Mouse (Mus musculus) spleen, postnatal 36 days (tissue): ENCODE results near the gene Nudt1.

Experiments used
- DNase-seq, 2 experiments: peaks; one replicate each; pipeline ENCODE4 v3.0.0; 2022; ENCODE audit warnings: low spot score in 2 of 2, mixed read lengths in 1 of 2

Gene Nudt1

DNA sequence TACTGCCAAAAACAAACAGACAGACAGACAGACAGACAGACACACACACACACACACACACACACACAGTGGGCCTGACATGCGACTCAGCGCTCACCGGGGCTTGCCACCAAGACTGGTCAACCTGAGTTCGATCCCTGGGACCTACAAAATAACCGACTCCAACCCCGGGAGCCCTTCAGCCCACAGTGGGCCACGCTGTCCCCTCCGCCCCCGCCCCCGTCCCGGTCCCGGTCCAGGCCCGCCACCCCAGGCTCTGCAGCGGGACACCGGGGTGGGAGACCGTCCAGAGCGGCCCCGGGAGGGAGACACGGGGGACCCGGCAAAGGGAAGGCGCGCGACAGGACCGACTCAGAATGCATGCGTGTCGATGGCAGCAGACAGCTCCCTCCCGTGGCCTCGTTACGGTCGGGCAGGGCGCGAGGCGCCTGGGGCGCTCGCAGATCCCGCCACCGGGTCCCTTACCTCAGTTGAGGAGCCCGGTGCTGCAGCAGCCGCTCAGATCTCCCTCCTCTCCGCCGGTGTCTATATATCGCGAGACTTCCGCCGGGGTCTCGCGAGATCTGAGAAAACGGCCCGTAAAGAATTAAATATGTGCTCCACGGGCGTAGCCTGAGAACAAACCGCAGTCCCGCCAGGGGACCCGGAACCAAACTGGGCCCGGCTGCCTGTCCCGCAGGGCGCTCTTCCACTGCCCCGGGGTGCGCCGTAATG, at the start of gene Nudt1, which contains the start of gene Mad1l1:
Gene Nudt1, plus strand, starts transcription at position 615 of the 714 bp plus-strand sequence.
Gene Mad1l1, minus strand, starts transcription at position 511 of the 714 bp plus-strand sequence.
- DNase-seq: peak; percentile 95 to 96

DNA sequence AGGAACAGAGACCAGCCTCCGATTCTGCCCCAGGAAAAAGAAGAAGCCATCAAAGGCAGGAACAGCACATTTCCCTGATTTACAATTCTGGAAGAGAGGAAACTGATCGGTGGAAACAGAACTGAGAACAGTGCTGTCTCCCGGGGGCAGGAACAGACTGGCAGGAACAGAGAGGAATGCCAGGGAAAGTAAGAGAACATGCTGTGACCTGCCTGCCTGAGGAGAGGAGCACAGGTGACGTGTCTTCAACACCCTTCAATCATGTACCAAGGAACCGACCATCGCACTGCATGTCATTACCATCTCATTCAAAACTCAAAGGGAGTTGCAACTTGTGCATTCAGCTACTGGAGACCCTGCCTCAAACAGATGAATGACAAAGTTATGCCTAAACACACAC, 44.7 kb upstream of the Nudt1 start:
- DNase-seq: no peak

DNA sequence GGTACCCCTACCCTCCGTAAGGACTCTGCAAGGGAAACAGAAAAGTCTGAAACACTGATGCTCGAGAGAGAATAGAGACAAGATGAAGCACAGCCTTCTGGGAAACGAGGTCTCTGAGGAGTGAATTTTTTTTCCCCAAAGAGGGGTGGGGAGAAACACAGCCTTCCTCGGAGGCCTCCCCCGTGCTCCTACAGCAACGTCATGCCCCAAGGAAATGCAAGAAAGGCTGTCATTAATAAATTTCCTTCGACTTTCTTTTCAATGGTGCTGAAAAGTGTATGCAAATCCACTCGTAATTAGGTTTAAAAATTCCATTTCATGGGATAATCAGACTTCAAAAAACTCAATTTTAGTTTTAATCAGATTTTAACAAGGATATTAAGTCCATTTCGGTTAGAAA, 41.3 kb upstream of the Nudt1 start:
- no peak for DNase-seq

DNA sequence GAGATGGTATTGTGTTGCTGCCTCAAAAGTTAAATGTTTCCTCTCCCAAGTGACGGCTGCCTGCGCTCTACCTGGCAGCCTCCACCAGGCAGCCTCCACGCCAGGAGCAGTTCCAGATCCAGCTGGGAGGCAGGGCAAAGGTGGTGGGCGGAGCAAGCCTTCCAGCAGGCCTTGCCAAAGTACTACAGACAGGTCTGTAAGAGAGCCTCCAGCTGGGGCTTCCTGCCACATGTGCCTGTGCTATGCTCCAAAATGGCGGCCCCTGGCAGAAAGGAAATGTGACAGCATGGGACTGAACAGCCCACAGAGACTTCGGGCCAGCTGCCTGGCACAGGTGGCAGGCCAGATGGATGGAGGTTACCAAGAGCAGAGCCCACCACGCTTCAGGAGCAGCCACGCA, 39.1 kb upstream of the Nudt1 start:
- no peak for DNase-seq

DNA sequence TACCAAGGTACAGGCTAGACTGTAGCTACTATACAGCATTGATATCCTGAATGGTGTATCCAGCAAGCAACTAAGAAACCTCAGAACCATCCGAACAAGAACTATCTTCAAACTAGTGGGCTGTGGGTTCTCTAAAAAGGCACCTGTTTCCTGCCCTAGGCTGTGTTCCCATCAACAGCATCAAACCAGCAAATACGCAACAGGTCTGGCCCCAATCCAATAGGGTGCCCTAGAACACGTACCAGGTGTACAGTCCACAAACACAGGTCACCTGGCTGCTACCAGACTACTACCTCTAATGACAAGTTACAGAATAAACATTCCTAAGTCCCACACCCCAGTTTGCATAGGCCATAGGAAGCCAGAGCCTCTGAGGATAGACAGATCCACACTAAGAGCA, 38.6 kb upstream of the Nudt1 start:
- no peak for DNase-seq

DNA sequence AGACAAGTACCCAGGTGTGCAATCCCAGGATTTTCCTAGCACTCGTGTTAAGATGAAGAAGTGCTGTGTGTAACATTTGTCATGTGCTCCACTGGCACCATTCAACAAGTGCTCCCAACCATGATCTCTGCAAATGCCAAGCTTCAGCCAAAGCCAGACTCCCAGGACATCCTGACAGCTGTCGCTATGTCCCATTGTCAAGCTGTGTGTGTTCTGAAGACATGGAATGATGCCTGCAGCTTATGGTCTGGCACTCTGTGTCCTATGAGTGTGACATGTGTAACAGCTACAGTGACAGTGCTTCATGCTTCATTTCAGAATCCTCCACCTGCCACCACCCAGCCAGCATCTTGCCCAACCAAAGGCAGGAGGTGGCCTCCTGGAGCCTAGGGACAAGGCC, 37.4 kb upstream of the Nudt1 start:
- DNase-seq: no peak

DNA sequence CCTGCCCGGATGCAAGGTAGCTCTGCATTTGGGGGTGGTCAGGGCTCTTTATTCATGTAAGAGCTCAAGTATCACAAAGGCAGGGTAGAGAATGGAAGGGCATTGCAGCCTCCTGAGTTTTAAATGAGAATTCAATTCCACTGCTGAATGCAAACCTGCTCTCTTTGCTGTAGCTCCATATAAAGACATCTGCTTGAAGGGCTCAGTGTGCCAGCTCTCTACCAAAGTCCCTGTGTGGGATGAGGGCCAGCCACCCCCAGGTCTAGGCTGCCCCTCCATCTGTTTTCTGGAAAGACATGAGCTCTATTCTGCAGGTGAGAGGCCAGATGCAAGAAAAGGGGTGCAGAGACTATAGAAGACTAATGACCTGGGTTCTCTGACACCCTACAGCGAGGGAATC, 36.7 kb upstream of the Nudt1 start:
- DNase-seq: no peak

DNA sequence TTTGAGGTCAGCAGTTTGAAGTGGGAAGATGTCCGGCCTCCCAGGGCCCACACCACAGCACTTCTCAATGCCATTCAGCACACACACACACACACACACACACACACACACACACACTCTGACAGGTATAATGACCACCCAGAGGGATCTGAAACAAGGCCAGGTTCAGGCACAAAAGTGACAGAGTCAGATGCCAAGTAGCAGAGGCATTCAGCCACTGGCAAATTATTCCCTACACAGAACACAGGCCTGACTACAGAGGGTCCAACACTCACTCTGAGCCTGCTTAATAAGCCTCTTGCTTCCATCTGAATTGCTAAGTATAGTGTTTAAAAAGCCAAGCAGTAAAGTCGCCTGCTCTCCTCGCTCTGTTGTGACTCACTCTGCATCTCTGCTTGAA, 33.2 kb upstream of the Nudt1 start:
- DNase-seq: no peak

DNA sequence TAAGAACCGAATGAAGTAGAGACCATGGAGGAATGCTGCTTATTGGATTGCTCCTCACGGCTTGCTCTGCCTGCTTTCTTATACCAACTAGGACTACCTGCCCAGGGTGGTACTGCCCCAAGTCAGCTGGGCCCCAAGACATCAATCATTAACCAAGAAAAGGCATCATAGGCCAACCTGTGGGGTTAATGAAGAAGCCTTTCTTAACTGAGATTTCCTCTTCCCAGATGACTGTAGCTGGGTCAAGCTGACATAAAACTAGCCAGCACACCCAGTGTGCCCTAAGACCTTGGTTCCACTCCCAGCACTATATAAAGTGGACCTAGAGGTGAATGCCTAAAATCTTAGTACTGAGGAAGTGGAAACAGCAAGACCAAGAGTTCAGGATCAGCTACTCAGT, 32.3 kb upstream of the Nudt1 start:
- no peak for DNase-seq

DNA sequence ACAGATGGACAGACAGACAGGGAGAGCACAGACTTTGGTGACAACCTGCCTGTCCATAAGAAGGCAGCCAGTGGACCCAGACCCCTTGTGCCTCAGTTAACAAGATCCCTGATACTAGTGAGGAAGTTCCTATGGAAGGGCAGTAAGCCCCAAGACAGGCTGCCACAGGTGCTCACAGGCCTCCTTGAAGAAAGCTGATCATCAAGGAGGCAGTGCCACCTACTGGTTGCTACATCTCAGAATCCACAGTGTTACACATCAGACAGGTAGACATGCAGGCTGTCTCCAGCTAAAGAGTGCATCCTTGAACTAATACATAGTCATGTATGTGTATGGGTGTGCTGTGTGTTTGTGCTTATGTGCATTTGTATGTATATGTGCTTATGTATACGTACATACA, 29.3 kb upstream of the Nudt1 start:
- DNase-seq: peak; percentile 41 to 50

DNA sequence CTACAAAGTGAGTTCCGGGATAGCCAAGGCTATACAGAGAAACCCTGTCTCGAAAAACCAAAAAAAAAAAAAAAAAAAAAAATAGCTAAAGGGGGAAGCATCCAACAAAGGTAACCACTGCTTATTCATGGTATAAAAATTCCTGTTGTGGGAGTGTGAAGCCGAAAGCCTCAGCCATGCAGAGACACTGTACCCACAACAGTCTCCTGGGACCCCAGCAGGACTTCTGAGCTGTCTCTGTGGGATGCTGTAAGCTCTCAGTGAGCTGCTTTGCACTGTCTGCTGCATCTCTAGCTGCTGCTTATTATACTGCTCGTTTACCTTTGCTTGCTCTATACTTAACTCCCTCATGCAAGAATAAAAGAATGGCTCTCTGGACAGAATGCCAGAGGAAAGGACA, 23.2 kb upstream of the Nudt1 start:
- no peak for DNase-seq

DNA sequence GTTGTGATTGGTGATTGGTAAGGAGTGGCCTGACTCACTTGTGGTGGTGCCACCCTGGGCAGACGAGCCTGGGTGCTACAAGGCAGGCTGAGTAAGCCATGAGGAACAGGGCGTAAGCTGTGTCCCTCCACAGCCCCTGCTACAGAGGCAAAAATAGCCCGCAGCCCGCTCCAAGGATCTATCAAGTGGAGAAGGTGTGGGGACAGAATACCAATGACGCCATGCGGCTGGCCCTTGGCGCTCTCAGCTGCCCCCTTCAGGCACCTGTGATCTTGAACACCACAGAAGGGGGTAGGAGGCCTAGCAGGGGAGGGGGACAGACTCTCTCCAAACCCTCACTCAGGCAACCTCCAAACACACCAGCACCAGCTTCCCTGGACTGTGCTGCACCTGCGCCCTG, 15.4 kb upstream of the Nudt1 start:
- no peak for DNase-seq

DNA sequence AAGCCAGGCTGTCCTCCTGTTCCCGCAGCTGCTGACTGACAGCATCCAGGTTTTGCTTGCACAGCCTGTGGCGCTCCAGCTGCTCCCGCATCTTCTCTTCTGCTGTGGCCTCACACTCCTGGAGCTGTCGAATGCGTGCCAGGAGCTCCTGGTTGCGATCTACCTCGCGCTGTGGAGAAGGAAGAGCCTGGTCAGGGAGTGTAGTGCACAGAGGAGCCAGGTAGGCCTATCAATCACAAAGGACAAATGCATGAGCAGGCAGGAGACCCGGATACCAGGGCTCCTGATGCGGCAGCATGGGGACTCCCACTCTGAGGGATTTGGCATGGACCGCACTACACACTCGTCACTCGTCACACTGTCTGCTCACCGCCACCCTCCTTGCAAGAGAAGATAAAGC, 13.9 kb upstream of the Nudt1 start:
- DNase-seq: no peak

DNA sequence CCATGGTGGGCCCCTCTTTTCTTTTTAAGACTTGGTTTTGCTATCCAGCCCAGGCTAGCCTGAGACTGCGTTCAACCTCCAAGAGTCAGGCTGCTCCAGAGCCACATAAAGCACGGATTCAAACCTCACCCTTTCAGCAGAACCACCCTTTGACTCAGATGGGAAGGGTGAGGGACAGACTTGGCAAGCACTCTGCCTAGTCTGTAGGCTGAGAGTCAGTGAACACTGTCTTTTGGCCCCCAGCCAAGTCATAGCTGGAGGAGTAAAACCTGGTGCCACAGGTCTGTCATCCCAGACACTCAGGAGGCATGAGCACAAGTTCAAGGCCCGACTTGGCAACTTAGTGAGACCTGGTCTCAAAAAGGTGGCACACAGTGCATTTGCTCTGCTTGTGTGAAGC, 4.7 kb upstream of the Nudt1 start:
- DNase-seq: no peak

DNA sequence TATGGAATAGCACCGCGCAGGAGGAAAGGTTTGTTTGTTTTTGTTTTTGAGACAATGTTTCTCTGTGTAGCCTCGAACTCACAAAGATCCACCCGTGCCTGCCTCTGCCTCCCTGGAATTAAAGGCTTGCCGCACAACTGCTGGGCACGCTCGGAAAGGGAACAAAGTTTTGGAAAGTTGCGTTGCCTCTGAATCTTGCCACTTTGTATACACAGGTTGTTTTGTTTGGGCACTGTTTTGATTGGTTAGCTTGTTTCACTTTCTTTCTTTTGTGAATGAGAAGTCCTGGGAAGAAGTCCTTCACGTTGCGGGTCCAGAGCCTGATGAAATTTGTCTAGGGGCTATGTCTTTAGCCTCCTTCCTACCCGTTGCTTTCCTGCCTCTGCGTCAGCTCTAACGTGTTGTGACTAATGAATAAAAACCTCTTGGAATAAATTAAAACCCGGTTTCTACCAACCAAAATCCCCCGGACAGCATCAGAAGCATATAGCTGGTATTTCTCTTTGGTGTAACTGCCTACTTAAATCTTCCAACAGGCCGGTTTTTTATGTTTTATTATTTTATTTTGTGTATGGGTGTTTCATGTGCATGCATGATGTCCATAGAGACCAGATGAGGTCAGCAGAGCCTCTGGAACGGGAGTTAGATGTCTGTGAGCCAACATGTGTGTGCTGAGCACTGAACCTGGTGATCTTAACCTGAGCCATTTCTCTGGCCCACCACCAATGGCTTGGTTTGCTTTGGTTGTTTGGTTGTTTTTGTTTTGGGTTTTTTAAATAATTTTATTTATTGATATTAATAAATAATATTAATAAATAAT, 510 bp downstream of the Nudt1 start:
- no peak for DNase-seq

DNA sequence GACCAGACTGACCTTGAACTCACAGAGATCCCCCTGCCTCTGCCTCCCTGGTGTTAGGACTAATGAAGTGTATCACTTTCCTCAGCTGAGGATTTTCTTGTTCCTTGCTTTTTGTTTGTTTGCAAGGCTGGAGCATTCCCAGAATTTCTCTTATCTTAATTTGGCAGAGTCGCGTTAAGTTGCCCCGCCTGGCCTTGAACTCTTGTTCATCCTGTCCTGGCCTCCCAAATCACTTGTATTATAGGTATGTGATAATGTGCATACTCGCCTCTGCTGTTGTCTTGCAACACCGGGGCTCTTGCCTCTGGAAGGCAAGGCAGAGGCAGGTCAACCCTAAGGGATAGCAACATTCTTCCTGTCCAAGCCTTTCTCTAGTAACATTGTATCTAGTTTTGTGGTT, 2.6 kb downstream of the Nudt1 start:
- DNase-seq: no peak

DNA sequence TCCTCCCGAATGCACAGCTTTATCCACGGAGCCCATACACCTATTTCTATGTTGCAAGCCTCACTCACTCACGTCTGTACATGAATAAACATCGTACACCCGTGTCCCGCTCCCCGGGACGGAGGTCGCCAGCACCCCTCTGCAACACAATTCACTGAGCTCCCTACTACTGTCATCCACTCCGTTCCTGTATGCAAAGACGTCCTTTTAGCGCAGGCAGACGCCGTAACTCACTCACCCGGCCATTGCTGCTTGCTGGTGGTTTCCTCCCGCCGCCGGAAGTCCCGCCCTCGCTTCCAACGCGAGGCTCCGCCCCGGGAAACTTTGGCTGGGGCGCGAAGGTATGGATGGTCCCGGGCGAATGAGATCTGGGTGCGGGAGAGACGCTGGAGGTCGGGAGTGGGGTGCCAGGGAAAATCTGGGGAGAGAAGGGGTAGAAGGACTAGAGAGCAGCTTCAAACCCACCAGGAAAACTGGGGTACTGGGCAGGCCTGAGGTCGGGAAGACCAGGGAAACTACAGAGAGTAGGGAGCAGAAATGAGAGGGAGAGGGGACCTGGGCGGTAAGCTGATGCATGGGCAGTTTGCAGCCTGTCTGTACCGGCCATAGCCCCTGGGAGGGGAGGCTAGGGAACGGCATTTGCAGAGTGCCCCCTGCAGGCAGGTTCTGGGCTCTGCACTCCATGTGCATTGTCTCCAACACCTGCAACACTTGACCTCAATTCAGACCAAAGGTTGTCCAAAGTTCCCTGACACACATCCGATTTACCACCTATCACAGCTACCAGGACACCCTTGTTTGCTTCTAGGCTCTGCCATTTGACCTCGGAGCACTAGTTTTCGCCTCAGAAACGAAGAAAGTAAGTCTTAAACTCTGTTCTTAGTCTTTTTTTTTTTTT, 10.4 kb downstream of the Nudt1 start, which contains the start of gene Mrm2:
Gene Mrm2, minus strand, starts transcription at position 284 of the 898 bp plus-strand sequence.
- peak; percentile 78 to 82 for DNase-seq

DNA sequence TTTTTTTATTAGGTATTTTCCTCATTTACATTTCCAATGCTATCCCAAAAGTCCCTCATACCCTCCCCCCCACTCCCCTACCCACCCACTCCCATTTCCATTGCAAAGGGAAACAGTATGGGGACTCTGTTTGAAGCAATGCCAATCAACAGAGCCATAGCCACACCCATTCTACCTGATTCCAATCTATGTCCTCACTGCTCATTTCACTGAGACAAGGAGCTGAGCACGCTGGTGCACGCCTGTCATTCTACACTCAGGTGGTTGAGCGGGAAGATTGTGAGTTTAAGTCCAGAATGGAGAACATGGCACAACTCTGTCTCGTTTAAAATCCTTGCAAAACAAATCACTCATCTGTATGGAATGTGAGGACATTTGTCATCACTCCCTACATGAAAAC, 11.1 kb downstream of the Nudt1 start:
- no peak for DNase-seq

DNA sequence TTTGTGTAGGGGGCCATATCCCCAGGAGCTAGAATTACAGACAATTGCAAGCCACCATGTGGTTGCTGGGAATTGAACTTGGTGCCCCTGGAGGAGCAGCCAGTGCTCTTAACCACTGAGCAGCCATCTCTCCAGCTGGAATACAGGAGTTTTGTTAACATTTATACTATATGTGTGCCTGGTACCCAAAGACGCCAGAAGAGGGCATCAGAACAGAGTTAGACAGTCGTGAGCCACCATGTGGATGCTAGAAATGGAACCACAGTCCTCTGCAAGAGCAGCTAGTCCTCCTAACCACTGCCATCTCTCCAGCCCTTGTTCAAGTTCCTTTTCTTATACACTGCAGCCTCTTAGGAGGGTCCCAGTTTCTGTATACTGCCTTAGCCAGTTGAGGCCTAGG, 12.2 kb downstream of the Nudt1 start:
- peak; percentile 24 to 31 for DNase-seq

DNA sequence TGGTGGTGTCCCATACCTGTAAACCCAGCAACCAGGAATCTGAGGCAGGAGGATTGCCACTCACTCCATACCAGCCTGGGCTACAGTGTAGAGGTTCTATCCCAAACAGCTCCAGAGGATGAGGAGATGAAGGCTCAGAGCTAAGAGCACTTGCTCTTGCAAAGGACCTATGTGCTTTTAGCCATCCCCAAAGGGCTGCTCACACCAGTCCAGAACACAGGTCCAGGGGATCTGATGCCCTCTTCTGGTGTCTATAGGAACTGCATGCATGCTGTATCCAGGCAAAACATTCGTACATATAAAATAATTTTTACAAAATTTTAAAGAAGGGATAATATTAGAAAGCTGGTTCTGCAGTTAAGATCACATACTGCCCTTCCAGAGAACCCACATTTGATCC, 15.2 kb downstream of the Nudt1 start:
- peak in 1 of 2 experiments; percentile 27 for DNase-seq

DNA sequence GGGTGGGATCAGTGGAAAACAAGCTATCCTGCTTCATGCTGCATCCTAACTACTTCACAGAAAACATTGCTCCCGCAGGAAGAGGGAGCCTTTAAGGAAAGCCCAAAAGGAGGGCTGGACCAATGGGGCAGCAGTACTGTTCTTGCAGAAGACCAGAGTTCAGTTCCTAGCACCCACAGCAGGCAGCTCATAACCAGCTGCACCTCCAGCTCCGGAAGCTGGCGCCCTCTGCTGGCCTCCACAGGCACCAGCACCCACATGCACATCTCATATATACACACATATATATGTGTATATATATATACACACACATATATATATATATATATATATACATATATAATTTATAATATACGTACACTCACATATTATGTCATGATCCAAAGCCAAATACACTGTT, 17.3 kb downstream of the Nudt1 start:
- DNase-seq: no peak

DNA sequence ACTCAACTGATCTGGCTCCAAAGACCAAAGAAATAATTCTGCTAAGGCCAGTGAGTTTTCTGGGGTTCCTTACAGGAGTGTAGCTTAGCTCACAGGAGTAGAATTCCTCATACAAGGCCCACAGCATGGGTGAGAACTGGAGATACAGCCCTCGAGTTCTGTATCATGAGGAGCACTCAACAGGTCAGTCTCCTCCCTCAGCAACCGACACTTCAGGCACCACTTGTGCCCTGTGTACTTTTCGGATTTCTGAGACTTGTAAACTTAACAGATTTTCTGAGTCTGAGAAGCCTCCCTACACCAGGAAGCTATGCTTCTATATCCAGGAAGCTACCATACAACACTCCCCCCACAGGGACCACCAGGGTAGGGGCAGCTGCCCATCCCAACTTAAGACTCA, 18.4 kb downstream of the Nudt1 start:
- DNase-seq: no peak
